Mouse (Mus musculus) heart, adult 10 weeks (tissue): Measurements from ENCODE around the gene Itga2b. TPM values are rescaled to one million over a fixed set of nuclear protein-coding genes. Genes with fewer than 3 reads are reported as not detected.

Source experiments
- polyA plus RNA-seq: library from polyadenylated mRNA; stranded (reverse); fragments of 350-450 nt; fragmentation: Illumina TruSeq; extraction: RNeasy Lipid Tissue Mini Kit (QIAGEN cat#74804); gene quantifications from one replicate; pipeline ENCODE4 v1.2.3, GENCODE M21; 2014; ENCODE audit warnings: low read depth, low replicate concordance

The Itga2b gene
- 1.6 TPM for polyA plus RNA-seq

GRCm38 (mm10) chr11:102469648-102470357, at the start of gene Itga2b:
Gene Itga2b, minus strand, starts transcription at chr11:102470122.

DNA sequence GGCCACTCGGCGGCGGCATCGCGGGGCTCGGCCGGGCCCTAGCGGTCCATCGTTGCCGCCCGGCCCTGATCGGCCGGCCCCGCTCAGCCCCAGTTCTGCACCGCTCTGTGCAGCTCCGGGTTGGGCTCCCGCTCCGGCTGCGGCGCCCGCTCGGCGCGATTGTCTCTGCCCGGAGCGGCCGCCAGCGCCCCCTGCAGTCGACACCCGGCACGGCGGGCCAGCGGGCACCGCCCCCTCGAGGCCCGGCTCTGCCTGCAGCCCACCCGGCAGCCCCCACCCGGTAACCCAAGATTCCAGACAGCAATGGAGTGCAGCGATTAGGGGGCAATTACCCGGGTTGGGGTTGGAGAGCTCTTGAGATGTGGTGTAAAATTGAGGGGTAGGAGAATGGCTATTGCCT, 22.4 kb downstream of the Itga2b start, which contains the start of gene Fam171a2:
TSS of gene Fam171a2 (minus strand) at position 186 of the 400 bp plus-strand sequence.

GRCm38 (mm10) chr11:102430121-102431017, 39.6 kb downstream of the Itga2b start, which contains the start of gene Grn:
Gene Grn, plus strand, starts transcription at chr11:102430315.

GRCm38 (mm10) chr11:102407834-102408215, 62.1 kb downstream of the Itga2b start, which contains the start of gene Slc25a39:
Gene Slc25a39, minus strand, starts transcription at chr11:102407946.

Other genes with a start within 250 kb of the Itga2b start
- 100 TPM for gene Hdac5, start 240.0 kb downstream of the Itga2b start, polyA plus RNA-seq
- gene BC030867, start 221.2 kb downstream of the Itga2b start, polyA plus RNA-seq: 0.45 TPM
- 0.86 TPM for gene Asb16, start 201.4 kb downstream of the Itga2b start, polyA plus RNA-seq
- 33.1 TPM for gene Tmub2, start 185.2 kb downstream of the Itga2b start, polyA plus RNA-seq
- 19.8 TPM for gene Atxn7l3, start 173.5 kb downstream of the Itga2b start, polyA plus RNA-seq
- gene Ubtf, start 150.4 kb downstream of the Itga2b start, polyA plus RNA-seq: 59.2 TPM
- 0.16 TPM for gene Slc4a1, start 103.9 kb downstream of the Itga2b start, polyA plus RNA-seq
- gene Rundc3a, start 76.7 kb downstream of the Itga2b start, polyA plus RNA-seq: not detected
- 144 TPM for gene Slc25a39, start 62.2 kb downstream of the Itga2b start, polyA plus RNA-seq
- 86.1 TPM for gene Grn, start 39.8 kb downstream of the Itga2b start, polyA plus RNA-seq
- gene Fam171a2, start 22.4 kb downstream of the Itga2b start, polyA plus RNA-seq: 1.7 TPM
- gene Gpatch8, start 86.3 kb upstream of the Itga2b start, polyA plus RNA-seq: 19.1 TPM
- gene Gm11627, start 109.3 kb upstream of the Itga2b start, polyA plus RNA-seq: 7.1 TPM
- 3.2 TPM for gene Fzd2, start 134.3 kb upstream of the Itga2b start, polyA plus RNA-seq
- gene Meioc, start 193.6 kb upstream of the Itga2b start, polyA plus RNA-seq: not detected
- 21.2 TPM for gene Ccdc43, start 227.7 kb upstream of the Itga2b start, polyA plus RNA-seq